Mouse (Mus musculus) heart, embryonic 12.5 days (tissue): ENCODE data around the gene Frmd8. TPM values are rescaled to one million over a fixed set of nuclear protein-coding genes. Genes with fewer than 3 reads are reported as not detected.

Experiments used
- ATAC-seq: fragments of 200-750 bp; cut with Nextera tagmentation; 2 replicates; pipeline ENCODE4 v1.8.0; 2017; ENCODE audit warnings: moderate TSS enrichment, moderate library complexity; ENCODE audit not compliant: insufficient number of reproducible peaks, low FRiP score
- H3K27ac ChIP-seq: fragments of 300-500 bp; sonication (generic); 2 replicates; pipeline ENCODE4 v1.5.1; 2016; ENCODE audit warnings: mild to moderate bottlenecking, moderate library complexity; ENCODE audit not compliant: poor library complexity, severe bottlenecking
- H3K27me3 ChIP-seq: fragments of 300-500 bp; sonication (generic); replicated peaks from 2 replicates; pipeline ENCODE4 v1.6.1; 2016; ENCODE audit warnings: mild to moderate bottlenecking, moderate library complexity
- H3K36me3 ChIP-seq: fragments of 300-500 bp; sonication (generic); 2 replicates; pipeline ENCODE4 v1.6.1; 2016; ENCODE audit warnings: mild to moderate bottlenecking, moderate library complexity
- H3K4me1 ChIP-seq: fragments of 300-500 bp; sonication (generic); replicated peaks from 2 replicates; pipeline ENCODE4 v1.6.1; 2016; ENCODE audit warnings: mild to moderate bottlenecking
- H3K4me2 ChIP-seq: fragments of 300-500 bp; sonication (generic); 2 replicates; pipeline ENCODE4 v1.6.1; 2016; ENCODE audit warnings: mild to moderate bottlenecking, moderate library complexity
- H3K4me3 ChIP-seq: fragments of 300-500 bp; sonication (generic); 2 replicates; pipeline ENCODE4 v1.5.1; 2016; ENCODE audit warnings: mild to moderate bottlenecking
- H3K9ac ChIP-seq: fragments of 300-500 bp; sonication (generic); 2 replicates; pipeline ENCODE4 v1.6.1; 2016; ENCODE audit warnings: mild to moderate bottlenecking, moderate library complexity
- H3K9me3 ChIP-seq: fragments of 300-500 bp; sonication (generic); replicated peaks from 2 replicates; pipeline ENCODE4 v1.6.1; 2016; ENCODE audit warnings: mild to moderate bottlenecking, moderate library complexity
- WGBS: fragments of 180-500 bp; shearing (Covaris S2); methylation state at CpG from one replicate; pipeline ENCODE4 v1.1.7; 2016; 5-methylcytosine and 5-hydroxymethylcytosine counted together
- polyA plus RNA-seq: library from polyadenylated mRNA; unstranded; fragments of >200 nt; fragmentation: Nextera tagmentation; extraction: Ambion mirVana; gene quantifications from 2 replicates; pipeline ENCODE4 v1.2.1, GENCODE M21; 2016

Frmd8 gene
- polyA plus RNA-seq, 1 experiment from 2014 or later: 33.7 TPM

DNA sequence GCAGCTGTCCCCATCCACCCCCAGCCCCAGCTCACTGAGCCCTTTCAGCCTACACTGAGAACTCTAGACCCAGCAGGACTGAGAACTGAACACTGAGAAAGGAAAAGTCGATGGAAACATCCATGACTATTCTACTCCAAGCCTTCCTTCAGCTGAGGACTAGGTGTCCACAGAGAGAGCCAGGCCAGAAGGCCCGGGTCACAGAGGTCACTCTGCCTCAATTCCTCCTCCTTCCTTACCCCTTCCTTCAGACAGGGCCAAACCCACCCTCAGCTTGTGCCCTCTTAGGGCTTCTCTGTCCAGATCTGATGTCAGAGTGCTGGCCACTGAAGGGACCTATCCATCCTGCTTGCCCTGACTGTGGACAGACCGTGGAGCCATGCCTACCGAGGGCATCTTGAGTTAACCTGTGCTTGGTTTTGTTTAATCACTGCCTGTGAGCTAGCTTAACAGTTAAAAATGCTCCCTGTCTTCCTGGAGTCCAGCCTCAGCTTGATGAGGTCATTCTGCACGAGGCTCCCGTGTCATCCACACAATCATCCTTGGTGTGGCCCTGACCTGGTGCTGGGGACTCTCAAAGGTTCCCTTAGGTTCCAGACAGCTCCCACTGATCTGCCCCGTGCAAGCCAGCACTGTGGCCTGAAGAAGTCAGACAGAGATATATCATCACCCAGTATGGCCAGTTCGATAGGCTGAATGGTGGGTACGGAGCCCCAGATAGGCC lies 64.1 kb downstream of the Frmd8 start:
- Histone ChIP-seq H3K9me3 (no peaks in the 10 kb centered on the region), H3K4me1 (peaks cover 75% of the 10 kb centered on the region), H3K9ac (peak overlapping the region; percentile 66), H3K4me2 (peak overlapping the region; percentile 48), H3K36me3 (no peaks in the 10 kb centered on the region), H3K27me3 (no peaks in the 10 kb centered on the region), H3K27ac (peak overlapping the region; percentile 97), H3K4me3 (no peak overlapping the region)
- 53% methylated on average over 9 of the region's 9 CpGs for WGBS
- ATAC-seq: no peak

- 11% methylated on average over 11 of the region's 11 CpGs for WGBS
- Histone ChIP-seq H3K36me3 (no peaks in the 10 kb centered on the region), H3K27me3 (no peaks in the 10 kb centered on the region), H3K9ac (peak overlapping the region; percentile 66), H3K9me3 (no peaks in the 10 kb centered on the region), H3K4me2 (peak overlapping the region; percentile 48), H3K27ac (peak overlapping the region; percentile 97), H3K4me1 (peaks cover 77% of the 10 kb centered on the region), H3K4me3 (0 out of 2 replicates have a peak overlapping the region, but pooled peaks have one; percentile 12)
- ATAC-seq: peak; percentile 46
Measured at GRCm38 (mm10) chr19:5810103-5810839, 64.8 kb downstream of the Frmd8 start.

DNA sequence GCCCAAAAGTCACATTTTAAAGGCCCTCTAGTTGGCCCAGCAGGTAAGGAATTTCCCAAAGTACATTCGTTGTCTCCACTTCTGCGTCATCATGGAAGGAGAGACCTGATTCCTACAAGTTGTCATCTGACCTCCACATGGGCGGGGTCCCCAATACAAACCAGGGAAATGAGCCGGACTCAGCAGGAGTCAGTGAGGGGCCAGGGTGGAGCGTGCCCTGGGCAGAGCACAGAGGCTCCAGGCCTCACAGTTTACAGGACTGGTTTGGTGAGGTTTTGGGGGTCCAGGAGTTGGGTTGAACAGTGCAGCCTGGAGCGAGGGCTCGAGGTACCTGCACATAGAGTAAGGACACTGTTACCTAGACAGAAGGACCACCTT lies 65.4 kb downstream of the Frmd8 start:
- 44% methylated on average over 7 of the region's 7 CpGs for WGBS
- Histone ChIP-seq H3K36me3 (no peaks in the 10 kb centered on the region), H3K27me3 (no peaks in the 10 kb centered on the region), H3K27ac (peak overlapping the region; percentile 97), H3K4me1 (peaks cover 83% of the 10 kb centered on the region), H3K4me3 (no peak overlapping the region), H3K9me3 (no peaks in the 10 kb centered on the region), H3K4me2 (peak overlapping the region; percentile 48), H3K9ac (peak overlapping the region; percentile 66)
- no peak for ATAC-seq

DNA sequence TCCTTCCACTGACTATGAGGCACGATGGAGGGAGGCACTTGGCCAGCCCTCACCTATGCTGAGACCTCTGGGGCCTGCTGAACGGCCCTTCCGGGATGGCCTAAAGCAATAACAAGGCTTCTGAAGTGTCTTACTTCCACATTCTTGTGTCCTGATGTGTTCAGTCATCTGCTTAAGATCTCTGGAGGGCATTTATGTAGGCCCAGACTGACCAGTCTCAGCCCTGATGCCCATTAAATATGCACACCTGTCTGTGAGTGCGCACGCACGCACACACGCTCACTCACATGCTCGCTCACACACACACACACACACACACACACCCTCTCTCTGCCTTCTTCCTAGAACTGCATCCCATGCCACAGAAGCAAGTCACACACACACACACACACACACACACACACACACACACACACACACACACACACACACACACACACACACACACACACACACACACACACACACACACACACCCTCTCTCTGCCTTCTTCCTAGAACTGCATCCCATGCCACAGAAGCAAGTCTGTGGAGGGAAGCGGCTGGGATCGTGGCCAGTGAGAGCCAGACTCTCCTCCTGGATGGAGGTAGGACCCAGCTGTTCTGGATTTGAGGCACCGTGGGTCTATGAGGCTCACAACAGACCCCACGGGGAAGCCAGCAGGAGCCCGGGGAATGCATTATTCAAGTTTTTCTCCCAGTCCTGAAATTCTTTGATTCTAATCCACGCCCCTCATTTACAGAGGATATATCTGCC lies 65.9 kb downstream of the Frmd8 start:
- Histone ChIP-seq H3K9ac (peak overlapping the region; percentile 66), H3K4me3 (no peak overlapping the region), H3K9me3 (no peaks in the 10 kb centered on the region), H3K4me2 (peak overlapping the region; percentile 48; the same call in 1 of the 2 replicates), H3K27me3 (no peaks in the 10 kb centered on the region), H3K4me1 (peaks cover 88% of the 10 kb centered on the region), H3K27ac (peak overlapping the region; percentile 97), H3K36me3 (no peaks in the 10 kb centered on the region)
- WGBS: 66% methylated on average over 14 of the region's 14 CpGs
- ATAC-seq: no peak

DNA sequence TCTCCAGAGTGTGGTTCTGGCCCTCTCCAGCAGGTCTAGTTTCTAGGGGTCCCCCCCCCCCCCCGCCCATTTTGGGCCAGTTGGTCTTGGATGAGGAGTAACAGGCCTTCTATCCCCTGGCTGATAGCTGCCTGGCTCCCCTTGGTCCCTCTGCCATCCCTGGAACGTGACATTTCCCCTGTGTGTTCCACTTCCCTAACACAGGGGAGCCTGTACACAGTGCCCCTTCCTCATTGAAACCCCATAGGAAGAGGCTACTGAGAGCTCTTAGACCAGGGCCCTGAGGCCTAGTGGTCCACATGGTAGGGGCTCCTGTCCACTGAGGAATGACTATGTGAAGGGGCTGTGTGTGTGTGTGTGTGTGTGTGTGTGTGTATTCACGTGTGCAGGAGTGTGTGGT lies 67.3 kb downstream of the Frmd8 start:
- Histone ChIP-seq H3K4me3 (no peak overlapping the region), H3K4me1 (peaks cover 87% of the 10 kb centered on the region), H3K4me2 (no peak overlapping the region), H3K36me3 (no peaks in the 10 kb centered on the region), H3K9ac (no peak overlapping the region), H3K27ac (no peak overlapping the region; the same call in 1 of the 2 replicates), H3K9me3 (no peaks in the 10 kb centered on the region), H3K27me3 (no peaks in the 10 kb centered on the region)
- ATAC-seq: no peak
- 73% methylated on average over 3 of the region's 3 CpGs for WGBS

DNA sequence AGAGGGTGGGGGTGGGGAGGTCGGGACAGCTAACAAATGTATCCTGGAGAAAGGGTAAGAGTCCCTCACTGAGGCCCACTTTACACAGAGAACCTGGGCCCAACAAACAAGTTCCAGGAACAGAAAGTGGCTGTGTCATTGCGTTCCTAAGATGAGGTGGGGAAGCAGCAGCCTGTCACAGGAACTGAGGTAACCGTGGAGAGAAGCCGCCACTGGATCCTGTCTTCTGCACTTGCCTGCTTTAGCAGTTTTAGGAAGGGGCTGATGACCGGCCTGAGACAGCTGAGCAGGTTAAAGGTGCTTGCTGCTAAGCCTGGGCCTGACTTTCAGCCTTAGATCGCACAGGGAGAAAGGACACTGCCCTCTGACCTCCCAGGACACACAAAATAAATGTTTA lies 68.3 kb downstream of the Frmd8 start:
- H3K4me1 ChIP-seq: peaks cover 79% of the 10 kb centered on the region
- H3K4me2 ChIP-seq: peak overlapping the region; percentile 18; the same call in 1 of the 2 replicates
- no peaks in the 10 kb centered on the region for H3K27me3 ChIP-seq
- peak overlapping the region; percentile 92 for H3K27ac ChIP-seq
- WGBS: 28% methylated on average over 6 of the region's 6 CpGs
- no peaks in the 10 kb centered on the region for H3K9me3 ChIP-seq
- H3K9ac ChIP-seq: peak overlapping the region; percentile 62; the same call in 1 of the 2 replicates
- H3K4me3 ChIP-seq: no peak overlapping the region
- H3K36me3 ChIP-seq: no peaks in the 10 kb centered on the region
- no peak for ATAC-seq

GRCm38 (mm10) chr19:5806051-5806808 lies 68.8 kb downstream of the Frmd8 start:
- no peak for ATAC-seq
- Histone ChIP-seq H3K4me2 (peak overlapping the region; percentile 18), H3K9me3 (no peaks in the 10 kb centered on the region), H3K36me3 (no peaks in the 10 kb centered on the region), H3K4me3 (no peak overlapping the region), H3K9ac (peak overlapping the region; percentile 62), H3K27ac (peak overlapping the region; percentile 92), H3K27me3 (no peaks in the 10 kb centered on the region), H3K4me1 (peaks cover 73% of the 10 kb centered on the region)
- 6% methylated on average over 8 of the region's 8 CpGs for WGBS

- Histone ChIP-seq H3K27ac (peak overlapping the region; percentile 98), H3K4me2 (peak overlapping the region; percentile 73), H3K9me3 (no peaks in the 10 kb centered on the region), H3K4me1 (peaks cover 55% of the 10 kb centered on the region), H3K9ac (peak overlapping the region; percentile 82), H3K4me3 (peak overlapping the region; percentile 93), H3K27me3 (no peaks in the 10 kb centered on the region), H3K36me3 (peaks cover 8% of the 10 kb centered on the region)
- WGBS: 32% methylated on average over 8 of the region's 8 CpGs
- no peak for ATAC-seq
Measured at GRCm38 (mm10) chr19:5804371-5804899, 70.6 kb downstream of the Frmd8 start.

GRCm38 (mm10) chr19:5803881-5804279 lies 71.2 kb downstream of the Frmd8 start:
- peak; percentile 23; the same call in 1 of the 2 replicates for ATAC-seq
- H3K4me2 ChIP-seq: peak overlapping the region; percentile 73
- H3K4me3 ChIP-seq: peak overlapping the region; percentile 93
- H3K27me3 ChIP-seq: no peaks in the 10 kb centered on the region
- peaks cover 8% of the 10 kb centered on the region for H3K36me3 ChIP-seq
- under 1% methylated on average over 16 of the region's 16 CpGs for WGBS
- peak overlapping the region; percentile 98 for H3K27ac ChIP-seq
- no peaks in the 10 kb centered on the region for H3K9me3 ChIP-seq
- H3K9ac ChIP-seq: peak overlapping the region; percentile 82
- H3K4me1 ChIP-seq: peaks cover 49% of the 10 kb centered on the region
